Mouse (Mus musculus) urinary bladder, postnatal 10 days (tissue): ENCODE data around the gene Kcnj4.

Source experiments
- DNase-seq: peaks from one replicate; pipeline ENCODE4 v3.0.0; 2022; ENCODE audit warnings: low spot score

Gene Kcnj4

GRCm38 (mm10) chr15:79455106-79455810 lies 49.8 kb downstream of the Kcnj4 start, which contains the start of gene Csnk1e:
Csnk1e (minus strand) TSS chr15:79455566.
- no peak for DNase-seq

- DNase-seq, result no peak
Measured at GRCm38 (mm10) chr15:79453831-79454230, 51.2 kb downstream of the Kcnj4 start.

DNA sequence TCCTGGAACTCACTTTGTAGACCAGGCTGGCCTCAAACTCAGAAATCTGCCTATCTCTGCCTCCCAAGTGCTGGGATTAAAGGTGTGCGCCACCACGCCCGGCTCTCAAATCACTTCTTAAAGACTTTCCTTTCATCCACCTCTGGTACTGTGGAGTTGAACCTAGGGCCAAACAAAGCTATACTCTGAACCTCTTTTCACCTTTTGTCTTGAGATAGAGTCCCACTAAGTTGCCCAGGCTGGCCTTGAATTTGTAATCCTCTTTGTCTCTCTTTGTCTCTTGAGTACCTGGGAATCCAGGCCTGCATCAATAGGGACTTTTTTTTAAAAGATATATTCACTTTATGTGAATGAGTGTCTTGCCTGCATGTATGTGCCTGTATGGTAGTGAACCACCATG lies 57.0 kb downstream of the Kcnj4 start:
- no peak for DNase-seq

DNA sequence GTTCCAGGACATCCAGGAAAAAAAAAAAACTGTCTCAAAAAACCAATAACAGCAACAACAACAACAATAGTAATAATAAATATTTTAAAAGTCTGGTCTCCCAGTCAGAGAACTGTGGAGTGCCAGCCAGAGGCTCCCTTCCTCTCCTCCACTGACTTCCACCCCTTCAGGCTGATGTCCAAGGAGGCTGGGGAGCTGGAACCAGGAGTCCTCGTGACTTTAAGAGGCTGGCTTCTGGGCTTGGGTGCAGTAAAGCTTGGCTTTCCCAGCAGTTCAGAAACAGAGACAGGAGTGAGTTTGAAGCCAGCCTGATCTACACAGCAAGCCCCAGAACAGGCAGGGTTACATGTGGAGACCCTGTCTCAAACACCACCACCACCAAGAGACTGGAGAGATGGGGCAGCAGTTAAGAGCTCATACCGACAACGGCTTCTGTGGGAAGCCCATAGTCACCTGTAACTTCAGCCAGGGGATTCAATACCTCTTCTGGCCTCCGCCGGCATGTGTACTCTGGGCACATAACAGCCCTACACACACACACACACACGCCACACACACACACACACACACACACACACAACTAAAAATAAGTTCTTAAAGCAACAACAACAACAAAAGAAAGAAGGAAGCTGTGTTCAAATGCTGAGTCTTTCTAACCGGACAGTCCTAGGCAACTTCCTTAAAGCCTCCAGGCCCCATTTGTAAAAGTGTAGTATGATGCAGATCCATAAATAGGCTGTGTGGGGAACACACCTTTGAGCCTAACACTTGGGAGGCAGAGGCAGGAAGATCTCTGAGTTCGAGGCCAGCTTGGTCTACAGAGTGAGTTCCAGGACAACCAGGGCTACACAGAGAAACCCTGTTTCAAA lies 59.0 kb downstream of the Kcnj4 start:
- no peak for DNase-seq

GRCm38 (mm10) chr15:79443856-79444410 lies 61.1 kb downstream of the Kcnj4 start:
- DNase-seq, result no peak

DNA sequence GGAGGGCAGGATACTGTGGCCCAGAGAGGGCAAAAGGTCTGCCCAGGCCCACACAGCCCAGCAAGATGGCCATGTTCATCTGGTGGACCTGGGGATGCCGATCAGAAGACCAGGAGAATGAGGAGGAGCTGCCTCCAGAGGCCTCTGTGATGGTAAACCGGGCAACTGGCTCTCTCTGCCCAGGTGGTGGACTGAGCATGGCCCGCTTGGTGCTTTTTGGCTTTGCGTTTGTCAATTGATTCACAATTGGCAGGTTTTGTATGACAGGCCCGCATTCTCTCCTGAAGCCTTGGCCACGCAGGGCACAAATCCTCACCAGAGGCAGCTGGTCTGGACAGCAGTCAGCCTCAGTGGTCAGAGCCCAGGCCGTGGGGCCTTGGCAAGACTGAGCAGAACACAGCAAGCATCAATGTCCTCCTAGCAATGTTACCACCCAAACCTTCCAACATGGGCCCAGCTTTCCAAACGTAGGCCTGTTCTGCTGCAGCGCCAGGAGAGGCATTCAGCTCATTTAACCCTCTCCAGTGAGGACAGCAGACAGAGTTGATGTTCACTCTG lies 62.0 kb downstream of the Kcnj4 start:
- no peak for DNase-seq

GRCm38 (mm10) chr15:79442257-79442611 lies 62.8 kb downstream of the Kcnj4 start:
- DNase-seq, result no peak

- DNase-seq, result no peak
Measured at GRCm38 (mm10) chr15:79441331-79442256, 63.4 kb downstream of the Kcnj4 start.

DNA sequence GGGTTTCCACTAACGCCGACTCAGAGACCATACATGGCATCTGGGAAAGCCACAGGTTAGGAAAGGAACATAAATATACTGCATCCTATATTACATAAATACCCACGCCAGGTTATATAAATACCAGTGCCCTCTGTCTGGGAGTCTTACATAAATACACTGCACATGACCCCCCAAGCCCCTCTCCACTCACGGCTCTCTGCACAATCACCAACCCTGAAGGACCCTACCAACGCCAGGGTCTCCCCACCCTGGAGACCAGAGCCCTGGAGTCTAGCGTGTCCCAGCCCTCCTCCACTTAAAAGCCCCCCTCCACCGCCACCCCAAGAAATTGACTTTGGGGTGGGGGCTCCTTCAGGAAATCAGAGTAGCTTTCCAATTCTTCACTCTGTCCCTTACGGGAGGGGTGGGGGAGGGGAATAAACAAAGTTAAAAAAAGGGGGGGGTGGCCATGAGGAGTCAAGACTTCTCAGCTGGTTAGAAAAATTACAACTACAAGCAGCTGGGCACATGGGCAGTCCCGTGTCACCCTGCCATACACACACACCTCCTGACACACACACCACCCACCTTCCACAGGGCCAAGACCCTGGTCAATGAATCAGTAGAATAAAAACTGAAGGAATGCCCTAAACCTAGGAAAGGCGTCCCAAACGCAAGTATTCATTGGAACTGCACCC lies 64.2 kb downstream of the Kcnj4 start:
- no peak for DNase-seq

- DNase-seq, result no peak
Measured at GRCm38 (mm10) chr15:79440223-79440622, 64.8 kb downstream of the Kcnj4 start.

- DNase-seq, result no peak
Measured at GRCm38 (mm10) chr15:79439386-79439785, 65.7 kb downstream of the Kcnj4 start.

GRCm38 (mm10) chr15:79438816-79439215 lies 66.2 kb downstream of the Kcnj4 start:
- no peak for DNase-seq

DNA sequence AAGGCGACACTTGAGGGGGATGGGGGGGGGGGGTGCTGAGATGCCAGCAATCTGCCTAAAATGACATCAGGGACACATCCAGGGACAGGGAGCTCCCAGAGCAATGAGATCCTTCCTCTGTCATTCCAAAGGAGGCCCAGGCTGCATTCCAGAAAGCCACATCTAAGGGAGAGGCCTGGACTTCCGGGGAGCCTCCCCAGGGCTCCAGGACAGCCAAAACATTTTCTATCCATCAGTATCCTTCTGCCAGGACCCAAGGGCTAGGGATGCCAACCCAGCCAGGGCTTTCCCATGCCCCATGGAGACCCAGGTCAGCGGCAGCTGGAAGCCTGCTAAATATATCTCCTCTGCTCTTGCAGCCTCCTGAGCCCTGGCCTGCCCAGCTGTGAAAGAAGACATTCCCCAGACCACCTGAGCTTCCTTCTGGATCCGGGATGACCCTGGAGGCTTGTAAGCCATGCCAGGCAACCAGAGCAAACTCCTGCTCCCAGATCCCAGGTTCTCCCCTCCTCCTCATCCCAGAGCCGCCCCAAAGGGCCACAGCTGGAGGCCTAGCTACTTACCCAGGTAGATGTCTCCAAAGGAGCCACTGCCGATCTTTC lies 66.7 kb downstream of the Kcnj4 start:
- no peak for DNase-seq

- no peak for DNase-seq
Measured at GRCm38 (mm10) chr15:79437541-79438208, 67.4 kb downstream of the Kcnj4 start.

GRCm38 (mm10) chr15:79436481-79436921 lies 68.5 kb downstream of the Kcnj4 start:
- DNase-seq, result no peak

- DNase-seq, result no peak
Measured at GRCm38 (mm10) chr15:79435191-79435671, 69.8 kb downstream of the Kcnj4 start.
